Mouse (Mus musculus) liver, embryonic 14.5 days (tissue): ENCODE results near the gene Metap1d. TPM values are rescaled to one million over a fixed set of nuclear protein-coding genes. Genes with fewer than 3 reads are reported as not detected.

Source experiments
- ATAC-seq: fragments of 200-750 bp; cut with Nextera tagmentation; 2 replicates; pipeline ENCODE4 v1.8.0; 2017; ENCODE audit warnings: moderate number of reproducible peaks, mild to moderate bottlenecking, moderate library complexity; ENCODE audit not compliant: insufficient read depth
- DNase-seq, 3 experiments: peaks; one replicate each; pipeline ENCODE4 v3.0.0-alpha.2; 2012 to 2013; ENCODE audit warnings: low read depth in 3 of 3, low spot score in 3 of 3
- H3K27ac ChIP-seq: fragments of 300-500 bp; sonication (generic); 2 replicates; pipeline ENCODE4 v1.5.1; 2014; ENCODE audit warnings: moderate library complexity, mild to moderate bottlenecking, control low read depth, inconsistent platforms
- H3K27me3 ChIP-seq: fragments of 300-500 bp; sonication (generic); 2 replicates; pipeline ENCODE4 v1.6.1; 2014; ENCODE audit warnings: mild to moderate bottlenecking, low read length, moderate library complexity; ENCODE audit not compliant: control insufficient read depth, insufficient read depth
- H3K36me3 ChIP-seq: fragments of 300-500 bp; sonication (generic); replicated peaks from 2 replicates; pipeline ENCODE4 v1.6.1; 2014; ENCODE audit warnings: low read depth; ENCODE audit not compliant: control insufficient read depth, insufficient read depth
- H3K4me1 ChIP-seq, 2 experiments: fragments of 200-500 bp in 1 of 2; fragments of 300-500 bp in 1 of 2; sonication (generic) in 1 of 2; replicated peaks; 2 replicates each; pipeline ENCODE4 v1.6.1; 2012 to 2014; ENCODE audit warnings: antibody characterized with exemption in 1 of 2, inconsistent platforms in 1 of 2, low read length in 1 of 2; ENCODE audit not compliant: control insufficient read depth in 2 of 2, insufficient read depth in 2 of 2
- H3K4me2 ChIP-seq: fragments of 300-500 bp; sonication (generic); 2 replicates; pipeline ENCODE4 v1.6.1; 2014; ENCODE audit warnings: low read depth, mild to moderate bottlenecking, control low read depth, moderate library complexity
- H3K4me3 ChIP-seq, 2 experiments: fragments of 200-500 bp in 1 of 2; fragments of 300-500 bp in 1 of 2; sonication (generic) in 1 of 2; 2 replicates each; pipeline ENCODE4 v1.5.1; 2012 to 2014; ENCODE audit warnings: low read depth in 2 of 2, low read length in 2 of 2, mild to moderate bottlenecking in 2 of 2, control low read depth in 1 of 2, inconsistent platforms in 1 of 2, moderate library complexity in 1 of 2; ENCODE audit not compliant: insufficient read depth in 1 of 2
- H3K9ac ChIP-seq: fragments of 300-500 bp; sonication (generic); replicated peaks from 2 replicates; pipeline ENCODE4 v1.6.1; 2014; ENCODE audit warnings: mild to moderate bottlenecking, control low read depth, moderate library complexity
- H3K9me3 ChIP-seq: fragments of 300-500 bp; sonication (generic); 2 replicates; pipeline ENCODE4 v1.6.1; 2016; ENCODE audit warnings: low read length, mixed read lengths; ENCODE audit not compliant: control insufficient read depth
- CTCF ChIP-seq: IDR thresholded peaks from 2 replicates; pipeline ENCODE4 v1.5.1; 2016; ENCODE audit warnings: antibody characterized with exemption, low read depth, control low read depth
- EP300 ChIP-seq: IDR thresholded peaks from 2 replicates; pipeline ENCODE4 v1.6.1; 2016; ENCODE audit warnings: antibody characterized with exemption, low read depth
- WGBS: fragments of 180-500 bp; shearing (Covaris S2); extraction: QIAGEN DNeasy Blood & Tissue Kit; methylation state at CpG from one replicate; pipeline ENCODE4 v1.1.7; 2014; ENCODE audit not compliant: insufficient replicate concordance; 5-methylcytosine and 5-hydroxymethylcytosine counted together
- polyA plus RNA-seq, 2 experiments: library from polyadenylated mRNA; depleted of rRNA in 1 of 2; stranded (reverse) in 1 of 2; unstranded in 1 of 2; fragments of >200 nt; fragmentation: Nextera tagmentation in 1 of 2; extraction: Ambion mirVana in 1 of 2; gene quantifications; 2 replicates each; pipeline versions ENCODE4 v1.2.1 to v1.2.3; 2012 to 2014

Gene Metap1d
- polyA plus RNA-seq, 2 experiments, result 22.2 to 29.9 TPM

DNA sequence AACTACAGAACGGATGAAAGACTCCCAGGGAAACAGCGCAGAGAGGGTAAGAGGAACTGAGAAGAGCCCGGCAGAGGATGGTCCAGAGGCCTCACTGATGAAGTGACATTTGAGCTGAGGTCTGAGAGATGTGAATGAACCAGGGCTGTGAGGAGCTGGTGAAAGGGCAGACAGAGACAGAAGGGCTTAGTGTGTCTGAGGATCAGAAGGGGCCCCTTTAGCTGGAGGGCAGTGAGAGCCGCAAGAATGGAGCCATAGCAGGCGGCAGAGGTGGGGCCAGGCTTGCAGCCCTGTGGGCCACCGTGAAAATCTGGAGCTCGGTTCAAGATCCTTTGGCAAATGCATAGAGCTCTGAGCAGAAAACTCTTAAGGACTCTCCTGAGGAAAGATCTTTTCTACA lies 26.8 kb downstream of the Metap1d start:
- Histone ChIP-seq H3K4me2 (no peak overlapping the region), H3K9me3 (peaks cover 2% of the 10 kb centered on the region; the same call in 1 of the 2 replicates), H3K9ac (no peak overlapping the region), H3K27me3 (no peaks in the 10 kb centered on the region), H3K4me1 (peaks cover 0 to 3% of the 10 kb centered on the region in 2 experiments; a peak in 1 of 4 replicates), H3K4me3 (no peak overlapping the region), H3K36me3 (no peaks in the 10 kb centered on the region), H3K27ac (no peak overlapping the region)
- 57% methylated on average over 7 of the region's 7 CpGs for WGBS
- no peak for ATAC-seq
- no peak for DNase-seq
- TF ChIP-seq CTCF (no peak), EP300 (no peak)

DNA sequence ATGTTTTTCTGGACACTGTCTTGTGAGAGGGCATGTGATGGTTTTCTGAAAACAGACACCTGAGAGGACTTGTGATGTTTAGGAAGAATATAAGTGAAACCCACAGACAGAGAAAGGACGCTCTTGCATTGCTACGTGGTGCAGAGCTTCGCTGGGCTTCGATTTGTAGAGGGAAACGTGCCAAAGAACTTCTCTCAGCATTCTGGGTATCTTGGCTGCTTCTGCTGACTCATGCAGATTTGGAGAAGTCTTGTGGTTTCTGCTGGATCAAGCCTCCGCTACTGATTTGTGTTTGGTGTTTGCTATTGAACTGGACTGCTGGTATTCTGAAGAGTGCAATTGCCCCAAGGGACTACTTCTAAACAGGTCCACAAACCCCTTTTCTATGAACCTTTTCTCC lies 28.7 kb downstream of the Metap1d start:
- Histone ChIP-seq H3K9ac (no peak overlapping the region), H3K27ac (no peak overlapping the region), H3K36me3 (no peaks in the 10 kb centered on the region), H3K4me3 (no peak overlapping the region), H3K27me3 (no peaks in the 10 kb centered on the region), H3K4me1 (peaks cover 0 to 3% of the 10 kb centered on the region in 2 experiments; a peak in 1 of 4 replicates), H3K4me2 (no peak overlapping the region), H3K9me3 (peaks cover 2% of the 10 kb centered on the region; the same call in 1 of the 2 replicates)
- DNase-seq (no peak), ATAC-seq (no peak)
- WGBS, result 35% methylated on average over 6 of the region's 6 CpGs
- TF ChIP-seq CTCF, result no peak
- TF ChIP-seq EP300, result no peak

DNA sequence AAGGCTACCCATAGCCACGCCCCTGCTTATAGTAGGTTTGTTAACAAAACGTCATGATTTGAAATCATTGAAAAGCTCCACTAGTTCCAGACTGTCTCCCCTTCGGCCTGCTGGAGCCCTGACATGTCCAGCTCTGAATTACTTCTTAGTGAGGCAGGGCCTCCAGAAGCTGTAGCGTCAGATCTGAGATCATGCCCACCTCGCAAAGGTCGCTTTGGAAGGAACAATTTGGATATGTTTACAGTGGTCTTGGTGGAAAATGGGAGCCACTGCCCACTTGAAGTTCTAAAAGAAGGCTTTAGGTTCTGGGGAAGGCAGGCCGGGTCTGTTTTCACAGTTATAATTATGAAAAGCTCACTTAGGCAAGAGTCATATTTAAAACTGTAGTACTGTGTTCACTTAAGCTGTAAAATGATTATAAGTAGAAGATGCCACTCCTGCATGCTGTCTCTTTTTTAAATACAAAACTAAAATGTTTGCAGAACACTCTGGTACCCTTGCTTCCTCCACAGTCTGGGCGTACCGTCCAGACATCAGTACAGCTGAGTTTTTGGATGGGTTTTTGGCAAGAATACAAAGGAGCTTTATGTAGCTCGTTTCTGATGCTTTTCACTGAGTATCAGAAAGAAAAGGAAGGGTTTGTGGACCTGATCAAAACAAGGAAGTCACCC lies 30.1 kb downstream of the Metap1d start:
- no peak overlapping the region for H3K9ac ChIP-seq
- ATAC-seq (no peak), DNase-seq (no peak)
- H3K4me3 ChIP-seq, result no peak overlapping the region
- H3K9me3 ChIP-seq, result no peaks in the 10 kb centered on the region
- no peaks in the 10 kb centered on the region for H3K27me3 ChIP-seq
- H3K36me3 ChIP-seq, result no peaks in the 10 kb centered on the region
- H3K4me2 ChIP-seq, result no peak overlapping the region
- 76% methylated on average over 10 of the region's 10 CpGs for WGBS
- peaks cover 0 to 3% of the 10 kb centered on the region in 2 experiments; a peak in 1 of 4 replicates for H3K4me1 ChIP-seq
- TF ChIP-seq CTCF, result no peak
- no peak for TF ChIP-seq EP300
- no peak overlapping the region for H3K27ac ChIP-seq

GRCm38 (mm10) chr2:71483717-71484066 lies 30.6 kb downstream of the Metap1d start:
- TF ChIP-seq CTCF (no peak), EP300 (no peak)
- Histone ChIP-seq H3K4me3 (no peak overlapping the region), H3K4me2 (no peak overlapping the region), H3K9me3 (no peaks in the 10 kb centered on the region), H3K36me3 (no peaks in the 10 kb centered on the region), H3K27me3 (no peaks in the 10 kb centered on the region), H3K9ac (no peak overlapping the region), H3K27ac (no peak overlapping the region), H3K4me1 (peaks cover 0 to 3% of the 10 kb centered on the region in 2 experiments; a peak in 1 of 4 replicates)
- WGBS, result 73% methylated on average over 5 of the region's 5 CpGs
- no peak for DNase-seq
- no peak for ATAC-seq

- TF ChIP-seq CTCF, result no peak
- TF ChIP-seq EP300, result no peak
- no peak overlapping the region for H3K9ac ChIP-seq
- no peaks in the 10 kb centered on the region for H3K27me3 ChIP-seq
- H3K4me1 ChIP-seq, result no peaks in the 10 kb centered on the region
- ATAC-seq (no peak), DNase-seq (no peak)
- H3K4me3 ChIP-seq, result no peak overlapping the region
- no peak overlapping the region for H3K27ac ChIP-seq
- no peaks in the 10 kb centered on the region for H3K36me3 ChIP-seq
- H3K9me3 ChIP-seq, result no peaks in the 10 kb centered on the region
- no peak overlapping the region for H3K4me2 ChIP-seq
Observed at GRCm38 (mm10) chr2:71491295-71491694, 38.2 kb downstream of the Metap1d start.
